Mouse (Mus musculus) left cerebral cortex, adult 8-10 months (tissue): ENCODE results near the gene Edc4. TPM values are rescaled to one million over a fixed set of nuclear protein-coding genes. Genes with fewer than 3 reads are reported as not detected.

ENCODE experiments used
- DNase-seq, 2 experiments: peaks; one replicate each; pipeline ENCODE4 v3.0.0; 2022; ENCODE audit warnings: low spot score in 2 of 2
- total RNA-seq, 4 experiments: library from RNA; stranded (reverse); gene quantifications; 2 replicates each; pipeline ENCODE4 v1.2.4; 2022

Gene Edc4
- total RNA-seq, 4 experiments from 2014 or later: 56.5 to 64.4 (median 62.9) TPM

GRCm38 (mm10) chr8:105866364-105867029 lies 14.2 kb upstream of the Edc4 start:
- DNase-seq: no peak

- no peak for DNase-seq
Measured at GRCm38 (mm10) chr8:105874301-105874700, 6.4 kb upstream of the Edc4 start.

DNA sequence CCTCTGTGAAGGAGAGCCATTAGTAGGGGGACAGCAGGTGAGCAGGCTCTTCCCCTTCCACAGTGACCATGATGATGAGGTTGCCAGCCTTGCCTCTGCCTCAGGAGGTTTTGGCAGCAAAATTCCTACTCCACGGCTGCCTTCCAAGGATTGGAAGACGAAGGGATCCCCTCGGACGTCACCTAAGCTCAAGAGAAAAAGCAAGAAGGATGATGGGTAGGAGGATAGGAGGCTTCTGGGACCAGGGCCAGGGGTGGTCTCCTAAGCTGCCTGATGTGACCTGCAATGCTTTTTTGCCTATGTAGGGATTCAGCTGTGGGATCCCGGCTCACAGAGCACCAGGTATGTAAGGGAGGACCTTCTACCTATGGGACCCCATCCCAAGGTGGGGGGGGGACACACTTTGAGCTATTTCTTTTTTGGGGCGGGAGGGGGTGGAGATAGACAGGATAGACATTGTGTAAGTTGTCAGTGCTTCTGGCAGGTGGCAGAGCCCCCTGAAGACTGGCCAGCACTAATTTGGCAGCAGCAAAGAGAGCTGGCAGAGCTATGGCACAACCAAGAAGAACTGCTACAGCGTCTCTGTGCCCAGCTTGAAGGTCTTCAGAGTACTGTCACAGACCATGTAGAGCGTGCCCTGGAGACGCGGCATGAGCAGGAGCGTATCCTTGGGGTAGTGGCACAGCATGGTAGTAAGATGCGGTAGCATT lies 9.2 kb downstream of the Edc4 start:
- no peak for DNase-seq

- DNase-seq: no peak
Measured at GRCm38 (mm10) chr8:105890870-105891269, 10.2 kb downstream of the Edc4 start.

- DNase-seq: no peak
Measured at GRCm38 (mm10) chr8:105892432-105892831, 11.8 kb downstream of the Edc4 start.

DNA sequence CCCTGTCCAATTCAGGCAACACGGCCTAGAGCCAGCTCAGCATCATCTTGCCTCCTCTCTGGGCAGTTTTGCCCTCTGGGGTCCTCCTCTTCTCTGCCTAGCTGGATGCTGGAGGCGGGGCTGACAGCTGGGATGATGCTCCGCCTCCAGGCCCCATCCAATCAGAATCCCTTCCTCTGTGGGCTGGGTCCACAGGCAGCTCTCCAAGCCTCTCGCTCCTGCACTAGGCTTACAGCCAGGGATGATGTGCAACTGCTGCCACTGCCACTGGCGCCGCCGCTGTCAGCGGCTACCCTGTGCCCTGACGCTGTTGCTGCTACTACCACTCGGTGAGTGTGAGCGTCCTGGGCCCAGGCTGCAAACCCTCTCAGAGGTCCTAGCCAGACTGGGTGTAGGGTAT lies 12.7 kb downstream of the Edc4 start, which contains the start of gene Nrn1l:
Gene Nrn1l (plus strand): TSS at position 229 of the 400 bp plus-strand sequence.
- peak; percentile 59 to 88 for DNase-seq

- DNase-seq: no peak
Measured at GRCm38 (mm10) chr8:105897801-105898480, 17.3 kb downstream of the Edc4 start.

GRCm38 (mm10) chr8:105900180-105900940 lies 19.7 kb downstream of the Edc4 start, which contains the start of gene Pskh1:
TSS of gene Pskh1 (plus strand) at chr8:105900441.
- DNase-seq: peak; percentile 86 to 90

DNA sequence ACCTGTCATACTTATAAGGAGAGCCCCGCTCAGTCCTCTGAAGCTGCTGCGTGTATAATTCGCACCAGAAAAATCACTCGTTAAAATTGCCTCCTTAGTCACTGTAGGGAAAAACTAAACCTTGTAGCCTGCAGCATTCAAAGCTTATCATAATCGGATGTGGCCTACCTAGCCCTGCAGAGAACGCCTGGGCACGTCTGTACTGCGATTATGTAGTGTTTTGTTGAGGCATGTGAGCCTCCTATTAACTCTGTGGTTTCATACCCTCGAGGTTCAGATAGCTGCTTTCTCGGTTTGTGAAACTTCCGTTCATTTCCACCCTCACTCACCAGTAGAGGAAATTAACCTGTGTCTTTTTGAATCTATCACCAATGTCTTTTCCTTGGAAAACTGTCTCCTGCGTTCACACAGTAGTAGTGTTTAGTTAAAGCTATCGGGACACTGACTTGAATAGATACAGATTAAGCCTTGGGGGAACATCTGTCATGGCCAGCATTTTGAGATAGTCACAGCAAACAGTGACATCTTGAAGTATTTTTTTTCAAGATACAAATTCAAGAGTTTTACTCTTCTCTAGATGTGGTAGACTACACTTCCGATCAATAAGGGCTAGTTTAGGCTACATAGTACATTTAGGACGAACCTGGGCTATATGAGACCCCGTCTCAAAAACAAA lies 20.4 kb downstream of the Edc4 start:
- DNase-seq: no peak

DNA sequence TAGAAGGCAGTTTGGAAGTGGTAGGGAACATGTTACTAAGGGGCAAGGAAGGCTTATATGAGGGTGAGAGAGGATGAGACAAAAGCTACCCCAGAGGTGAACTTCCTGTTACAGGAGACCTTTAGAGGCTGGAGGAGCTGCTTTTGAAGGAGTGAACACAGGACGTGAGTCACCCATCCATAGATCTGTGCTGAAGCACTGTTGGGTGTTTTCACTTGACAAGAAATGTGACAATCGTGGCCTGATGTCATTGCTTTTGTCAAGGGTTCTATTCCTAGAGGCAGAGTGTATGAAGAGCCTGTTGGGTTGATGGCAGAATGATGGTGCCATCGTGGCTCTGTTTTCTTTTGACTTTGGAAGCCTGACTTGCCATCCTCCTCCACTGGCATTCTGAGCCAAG lies 38.7 kb downstream of the Edc4 start:
- no peak for DNase-seq

- peak in 1 of 2 experiments; percentile 73 for DNase-seq
Measured at GRCm38 (mm10) chr8:105925123-105925522, 44.4 kb downstream of the Edc4 start.

GRCm38 (mm10) chr8:105930602-105931001 lies 49.9 kb downstream of the Edc4 start:
- DNase-seq: peak in 1 of 2 experiments; percentile 84

DNA sequence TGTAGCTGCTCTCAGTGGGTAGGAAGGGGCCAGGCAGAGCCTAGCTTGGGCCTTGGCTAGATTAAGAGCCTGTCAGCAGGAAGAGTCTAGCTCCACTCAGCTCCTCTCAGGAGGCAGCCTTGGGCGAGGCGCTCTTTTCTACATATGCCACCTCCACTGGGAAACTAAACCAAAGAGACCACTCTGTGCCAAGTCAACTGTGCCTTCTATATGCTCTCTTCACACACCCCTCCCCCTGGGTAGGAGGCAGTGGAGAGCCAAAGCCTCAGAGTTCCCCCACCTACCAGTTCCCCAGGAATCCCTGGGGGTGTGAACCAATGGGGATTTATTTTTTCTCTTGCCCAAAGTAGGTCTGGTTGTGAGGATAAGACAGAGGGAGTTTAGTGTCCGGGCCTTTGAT lies 50.6 kb downstream of the Edc4 start:
- DNase-seq: peak in 1 of 2 experiments; percentile 80

GRCm38 (mm10) chr8:105932525-105932924 lies 51.8 kb downstream of the Edc4 start:
- DNase-seq: no peak

- no peak for DNase-seq
Measured at GRCm38 (mm10) chr8:105933762-105934161, 53.1 kb downstream of the Edc4 start, which contains the start of gene Ctrl. TSS of gene Ctrl (minus strand) at chr8:105933862.

DNA sequence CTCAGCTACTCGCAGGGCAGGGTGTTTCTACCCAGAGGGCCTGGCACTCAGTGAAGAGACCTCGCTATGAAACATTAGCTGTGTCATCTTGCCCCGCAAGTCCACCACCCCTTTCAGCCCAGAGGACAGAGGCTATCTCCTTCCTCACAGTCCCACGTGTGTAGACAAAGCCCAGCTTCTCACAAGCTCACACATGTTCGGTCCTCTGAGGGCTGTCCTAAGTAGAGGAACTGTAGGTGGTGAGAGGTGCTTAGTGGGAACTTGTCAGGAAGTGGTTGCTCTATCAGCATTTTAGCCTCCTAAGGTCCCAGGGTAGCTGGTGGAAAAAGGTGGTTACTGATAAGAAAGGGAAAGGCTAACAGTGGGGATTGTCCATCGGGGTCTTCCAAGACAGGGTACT lies 54.4 kb downstream of the Edc4 start:
- DNase-seq: no peak

- no peak for DNase-seq
Measured at GRCm38 (mm10) chr8:105935863-105936603, 55.4 kb downstream of the Edc4 start.

GRCm38 (mm10) chr8:105936866-105937475 lies 56.3 kb downstream of the Edc4 start:
- DNase-seq: peak; percentile 71 to 92

- DNase-seq: peak in 1 of 2 experiments; percentile 60
Measured at GRCm38 (mm10) chr8:105937496-105938305, 57.0 kb downstream of the Edc4 start.
